Mouse (Mus musculus) brain, embryonic 14.5 days (tissue): ENCODE measurements around the gene Tet2.

Source experiments
- CTCF ChIP-seq: fragments of 200-500 bp; IDR thresholded peaks from 2 replicates; pipeline ENCODE4 v1.5.1; 2012; ENCODE audit warnings: inconsistent platforms, mild to moderate bottlenecking, moderate library complexity, borderline replicate concordance; ENCODE audit not compliant: insufficient read depth, insufficient read length; ENCODE audit errors: extremely low read depth
- POLR2A ChIP-seq: fragments of 200-500 bp; IDR thresholded peaks from 2 replicates; pipeline ENCODE4 v1.6.1; 2012; ENCODE audit warnings: mild to moderate bottlenecking, inconsistent platforms, borderline replicate concordance; ENCODE audit not compliant: poor library complexity, insufficient read depth, insufficient read length, severe bottlenecking; ENCODE audit errors: extremely low read depth

- no peak for TF ChIP-seq POLR2A
- TF ChIP-seq CTCF, result no peak
Measured at GRCm38 (mm10) chr3:133582096-133582495, 37.2 kb upstream of the Tet2 start.
